1 mouse cellular context compared by ENCODE assay signal in the genomic region with DNA sequence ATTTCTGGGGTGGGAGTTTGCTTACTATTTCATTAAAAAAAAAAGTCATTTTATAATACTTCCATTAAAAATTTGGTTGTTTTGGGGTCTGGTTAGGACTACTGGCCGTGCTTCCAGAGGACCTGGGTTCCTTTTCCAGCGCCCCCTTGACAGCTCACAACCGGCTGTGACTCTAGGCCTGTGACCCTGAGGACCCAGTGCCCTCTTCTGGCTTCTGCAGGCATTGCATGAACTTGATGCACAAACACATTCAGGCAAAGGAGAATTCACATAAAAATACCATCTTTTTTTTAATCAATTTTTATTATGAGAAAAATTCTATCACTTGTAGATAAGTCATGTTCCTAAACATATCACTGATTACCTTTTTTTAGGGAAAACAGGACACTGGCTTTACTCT.
TF ChIP-seq lines count a peak whose summit lies in the region.

No protein-coding gene starts in this region.

TF ChIP-seq in MEL, 35 proteins besides CTCF, POLR2A, EP300 and RAD21:
- TF ChIP-seq SMC3 (IDR thresholded peaks at IDR 0.05; ENCODE audit: low read depth, low read length), result peak; percentile 22; the same call in 1 of the 2 replicates
